Mouse (Mus musculus): Measurements from ENCODE around the gene Ablim1. TPM values are rescaled to one million over a fixed set of nuclear protein-coding genes. Genes with fewer than 3 reads are reported as not detected.

Gene Ablim1
- polyA plus RNA-seq, 1 experiment from 2014 or later = 30.2 TPM

GRCm38 (mm10) chr19:57161010-57161660 lies 153.6 kb downstream of the Ablim1 start:
- ATAC-seq (replicated peaks; ENCODE audit: low FRiP score, low TSS enrichment, low read depth) (0 out of 2 replicates have a peak, but pooled peaks have one; percentile 23), DNase-seq (ENCODE audit: low spot score) (no peak)
- 59% methylated on average over 7 of the region's 7 CpGs for WGBS

GRCm38 (mm10) chr19:57157731-57158343 lies 156.9 kb downstream of the Ablim1 start:
- Histone ChIP-seq H3K27ac (ENCODE audit: low read depth) (no peak overlapping the region), H3K36me3 (ENCODE audit: control insufficient read depth, insufficient read depth, low read length) (no peaks in the 10 kb centered on the region), H3K4me3 (ENCODE audit: low read depth, low read length) (no peak overlapping the region), H3K9me3 (ENCODE audit: control insufficient read depth, low read length) (no peaks in the 10 kb centered on the region), H3K27me3 (replicated peaks; ENCODE audit: control insufficient read depth, insufficient read depth, low read length) (no peaks in the 10 kb centered on the region), H3K4me1 (replicated peaks; ENCODE audit: control insufficient read depth, insufficient read depth, low read length) (no peaks in the 10 kb centered on the region), H3K9ac (ENCODE audit: low read length) (no peak overlapping the region), H3K4me2 (ENCODE audit: low read length) (no peak overlapping the region)
- ATAC-seq (replicated peaks; ENCODE audit: low FRiP score, low TSS enrichment, low read depth) (no peak), DNase-seq (ENCODE audit: low spot score) (no peak)
- WGBS = 71% methylated on average over 20 of the region's 20 CpGs

More at GRCm38 (mm10) chr19:57161010-57161660, 153.6 kb downstream of the Ablim1 start:
- no peak overlapping the region for H3K4me2 ChIP-seq (ENCODE audit: low read length)
- H3K36me3 ChIP-seq (ENCODE audit: control insufficient read depth, insufficient read depth, low read length) = no peaks in the 10 kb centered on the region
- H3K4me3 ChIP-seq (ENCODE audit: low read depth, low read length) = no peak overlapping the region
- H3K4me1 ChIP-seq (replicated peaks; ENCODE audit: control insufficient read depth, insufficient read depth, low read length) = no peaks in the 10 kb centered on the region
- H3K27me3 ChIP-seq (replicated peaks; ENCODE audit: control insufficient read depth, insufficient read depth, low read length) = no peaks in the 10 kb centered on the region
- H3K27ac ChIP-seq (ENCODE audit: low read depth) = no peak overlapping the region
- no peaks in the 10 kb centered on the region for H3K9me3 ChIP-seq (ENCODE audit: control insufficient read depth, low read length)
- H3K9ac ChIP-seq (ENCODE audit: low read length) = no peak overlapping the region

- H3K9ac ChIP-seq (ENCODE audit: low read length) = no peak overlapping the region
- no peaks in the 10 kb centered on the region for H3K36me3 ChIP-seq (ENCODE audit: control insufficient read depth, insufficient read depth, low read length)
- no peak overlapping the region for H3K27ac ChIP-seq (ENCODE audit: low read depth)
- peaks cover 3% of the 10 kb centered on the region; the same call in 1 of the 2 replicates for H3K4me1 ChIP-seq (replicated peaks; ENCODE audit: control insufficient read depth, insufficient read depth, low read length)
- DNase-seq (ENCODE audit: low spot score) (no peak), ATAC-seq (replicated peaks; ENCODE audit: low FRiP score, low TSS enrichment, low read depth) (no peak)
- no peak overlapping the region for H3K4me3 ChIP-seq (ENCODE audit: low read depth, low read length)
- 79% methylated on average over 14 of the region's 14 CpGs for WGBS
- H3K27me3 ChIP-seq (replicated peaks; ENCODE audit: control insufficient read depth, insufficient read depth, low read length) = no peaks in the 10 kb centered on the region
- H3K9me3 ChIP-seq (ENCODE audit: control insufficient read depth, low read length) = no peaks in the 10 kb centered on the region
- H3K4me2 ChIP-seq (ENCODE audit: low read length) = no peak overlapping the region
These were observed 159.4 kb downstream of the Ablim1 start for GRCm38 (mm10) chr19:57155121-57155884.

- Histone ChIP-seq H3K27ac (ENCODE audit: low read depth) (no peak overlapping the region), H3K27me3 (replicated peaks; ENCODE audit: control insufficient read depth, insufficient read depth, low read length) (no peaks in the 10 kb centered on the region), H3K4me3 (ENCODE audit: low read depth, low read length) (no peak overlapping the region), H3K36me3 (ENCODE audit: control insufficient read depth, insufficient read depth, low read length) (no peaks in the 10 kb centered on the region), H3K4me1 (replicated peaks; ENCODE audit: control insufficient read depth, insufficient read depth, low read length) (peaks cover 3% of the 10 kb centered on the region; the same call in 1 of the 2 replicates), H3K9me3 (ENCODE audit: control insufficient read depth, low read length) (no peaks in the 10 kb centered on the region), H3K9ac (ENCODE audit: low read length) (no peak overlapping the region), H3K4me2 (ENCODE audit: low read length) (no peak overlapping the region)
- WGBS = 39% methylated on average over 9 of the region's 9 CpGs
- peak; percentile 61 for DNase-seq (ENCODE audit: low spot score)
- ATAC-seq (replicated peaks; ENCODE audit: low FRiP score, low TSS enrichment, low read depth) = no peak
These were observed 162.4 kb downstream of the Ablim1 start for GRCm38 (mm10) chr19:57152357-57152756.

- H3K27ac ChIP-seq (ENCODE audit: low read depth) = no peak overlapping the region
- H3K9me3 ChIP-seq (ENCODE audit: control insufficient read depth, low read length) = no peaks in the 10 kb centered on the region
- no peaks in the 10 kb centered on the region for H3K27me3 ChIP-seq (replicated peaks; ENCODE audit: control insufficient read depth, insufficient read depth, low read length)
- H3K4me1 ChIP-seq (replicated peaks; ENCODE audit: control insufficient read depth, insufficient read depth, low read length) = peaks cover 3% of the 10 kb centered on the region; the same call in 1 of the 2 replicates
- whole genome bisulfite sequencing = 87% methylated on average over 9 of the region's 9 CpGs
- H3K4me2 ChIP-seq (ENCODE audit: low read length) = no peak overlapping the region
- H3K9ac ChIP-seq (ENCODE audit: low read length) = no peak overlapping the region
- no peak for DNase-seq (ENCODE audit: low spot score)
- no peaks in the 10 kb centered on the region for H3K36me3 ChIP-seq (ENCODE audit: control insufficient read depth, insufficient read depth, low read length)
- ATAC-seq (replicated peaks; ENCODE audit: low FRiP score, low TSS enrichment, low read depth) = no peak
- H3K4me3 ChIP-seq (ENCODE audit: low read depth, low read length) = no peak overlapping the region
These were observed 163.2 kb downstream of the Ablim1 start for GRCm38 (mm10) chr19:57151504-57151903.

DNA sequence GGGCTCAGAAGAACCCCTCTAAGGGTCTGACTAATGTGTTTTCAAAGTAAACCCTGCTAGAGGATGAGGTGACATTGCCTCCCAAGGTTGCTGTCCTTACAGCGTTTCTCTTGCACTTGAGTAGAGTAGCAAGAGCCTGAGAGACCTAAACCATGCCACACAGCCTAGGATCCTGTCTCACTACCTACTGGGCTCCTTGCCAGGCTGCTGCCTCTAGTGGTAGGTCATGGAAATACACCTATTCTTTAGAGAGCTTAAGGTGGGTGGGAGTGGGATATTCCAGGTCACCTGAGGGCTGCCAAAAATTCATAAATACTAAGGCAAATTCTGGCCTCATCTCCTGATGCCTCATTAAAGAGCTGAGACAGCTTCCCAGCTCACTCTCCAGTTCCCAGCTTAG lies 164.4 kb downstream of the Ablim1 start:
- H3K4me1 ChIP-seq (replicated peaks; ENCODE audit: control insufficient read depth, insufficient read depth, low read length) = peaks cover 3% of the 10 kb centered on the region; the same call in 1 of the 2 replicates
- no peak overlapping the region for H3K4me2 ChIP-seq (ENCODE audit: low read length)
- peak; percentile 64 for DNase-seq (ENCODE audit: low spot score)
- H3K27ac ChIP-seq (ENCODE audit: low read depth) = no peak overlapping the region
- H3K9me3 ChIP-seq (ENCODE audit: control insufficient read depth, low read length) = no peaks in the 10 kb centered on the region
- H3K4me3 ChIP-seq (ENCODE audit: low read depth, low read length) = no peak overlapping the region
- no peak for ATAC-seq (replicated peaks; ENCODE audit: low FRiP score, low TSS enrichment, low read depth)
- no peaks in the 10 kb centered on the region for H3K27me3 ChIP-seq (replicated peaks; ENCODE audit: control insufficient read depth, insufficient read depth, low read length)
- WGBS = 37% methylated on average over 1 of the region's 1 CpGs
- H3K36me3 ChIP-seq (ENCODE audit: control insufficient read depth, insufficient read depth, low read length) = no peaks in the 10 kb centered on the region
- no peak overlapping the region for H3K9ac ChIP-seq (ENCODE audit: low read length)

GRCm38 (mm10) chr19:57147746-57148145 lies 167.0 kb downstream of the Ablim1 start:
- H3K9me3 ChIP-seq (ENCODE audit: control insufficient read depth, low read length) = peaks cover 5% of the 10 kb centered on the region; the same call in 1 of the 2 replicates
- DNase-seq (ENCODE audit: low spot score) (no peak), ATAC-seq (replicated peaks; ENCODE audit: low FRiP score, low TSS enrichment, low read depth) (no peak)
- no peaks in the 10 kb centered on the region for H3K27me3 ChIP-seq (replicated peaks; ENCODE audit: control insufficient read depth, insufficient read depth, low read length)
- H3K9ac ChIP-seq (ENCODE audit: low read length) = no peak overlapping the region
- H3K4me2 ChIP-seq (ENCODE audit: low read length) = no peak overlapping the region
- 18% methylated on average over 6 of the region's 6 CpGs for WGBS
- H3K27ac ChIP-seq (ENCODE audit: low read depth) = peak overlapping the region; percentile 17; the same call in 1 of the 2 replicates
- no peaks in the 10 kb centered on the region for H3K36me3 ChIP-seq (ENCODE audit: control insufficient read depth, insufficient read depth, low read length)
- H3K4me3 ChIP-seq (ENCODE audit: low read depth, low read length) = no peak overlapping the region
- peaks cover 3% of the 10 kb centered on the region; the same call in 1 of the 2 replicates for H3K4me1 ChIP-seq (replicated peaks; ENCODE audit: control insufficient read depth, insufficient read depth, low read length)

GRCm38 (mm10) chr19:57146936-57147335 lies 167.8 kb downstream of the Ablim1 start:
- DNase-seq (ENCODE audit: low spot score) (no peak), ATAC-seq (replicated peaks; ENCODE audit: low FRiP score, low TSS enrichment, low read depth) (no peak)
- 53% methylated on average over 6 of the region's 6 CpGs for WGBS
- no peaks in the 10 kb centered on the region; the same call in 1 of the 2 replicates for H3K4me1 ChIP-seq (replicated peaks; ENCODE audit: control insufficient read depth, insufficient read depth, low read length)
- H3K27me3 ChIP-seq (replicated peaks; ENCODE audit: control insufficient read depth, insufficient read depth, low read length) = no peaks in the 10 kb centered on the region
- no peaks in the 10 kb centered on the region for H3K36me3 ChIP-seq (ENCODE audit: control insufficient read depth, insufficient read depth, low read length)
- no peak overlapping the region for H3K4me2 ChIP-seq (ENCODE audit: low read length)
- H3K27ac ChIP-seq (ENCODE audit: low read depth) = no peak overlapping the region
- H3K9ac ChIP-seq (ENCODE audit: low read length) = no peak overlapping the region
- peaks cover 5% of the 10 kb centered on the region; the same call in 1 of the 2 replicates for H3K9me3 ChIP-seq (ENCODE audit: control insufficient read depth, low read length)
- H3K4me3 ChIP-seq (ENCODE audit: low read depth, low read length) = no peak overlapping the region
